Comparison of ENCODE assay signal across 2 mouse cellular contexts in the genomic region with DNA sequence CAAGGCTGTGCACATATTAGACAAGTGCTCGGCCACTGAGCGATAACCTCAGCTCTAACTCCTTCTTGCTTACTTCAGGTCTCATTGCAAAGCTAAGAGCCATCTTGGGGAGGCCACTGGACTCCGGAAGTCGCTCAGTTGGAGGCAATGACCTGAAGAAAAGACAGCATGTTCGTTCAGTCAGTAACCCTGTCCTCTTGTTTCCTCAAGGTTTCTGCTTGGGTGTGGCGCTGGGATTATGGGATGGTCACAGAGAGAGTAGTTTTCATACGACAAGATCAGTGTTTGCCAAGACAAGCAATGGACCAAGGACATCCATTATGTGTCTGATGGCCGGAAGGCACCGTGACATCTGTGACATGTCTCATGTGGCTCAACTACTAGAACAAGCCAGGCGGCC.
TF ChIP-seq lines count a peak whose summit lies in the region.

No protein-coding gene starts in this region.

TF ChIP-seq in CH12.LX, 34 proteins besides CTCF, POLR2A, EP300 and RAD21:
- TF ChIP-seq TCF12 (IDR thresholded peaks at IDR 0.05; ENCODE audit: low read depth, low read length) (no peak), PAX5 (IDR thresholded peaks at IDR 0.05; ENCODE audit: low read length) (no peak), HCFC1 (IDR thresholded peaks at IDR 0.05; ENCODE audit: low read depth, low read length) (no peak), E2F4 (IDR thresholded peaks at IDR 0.05; ENCODE audit: insufficient replicate concordance, low read depth, low read length) (no peak), TBP (conservative IDR thresholded peaks at IDR 0.05; ENCODE audit: low read depth, low read length) (no peak), MXI1 (IDR thresholded peaks at IDR 0.05; ENCODE audit: low read depth, low read length) (no peak), USF2 (conservative IDR thresholded peaks at IDR 0.05; ENCODE audit: low read depth, low read length) (no peak), BHLHE40 (IDR thresholded peaks at IDR 0.05; ENCODE audit: low read depth, low read length) (no peak), ZC3H11A (IDR thresholded peaks at IDR 0.05; ENCODE audit: low read depth, low read length) (no peak), IRF4 (IDR thresholded peaks at IDR 0.05; ENCODE audit: low read depth, low read length) (no peak), MYC (IDR thresholded peaks at IDR 0.05; ENCODE audit: low read depth, low read length) (no peak), MAFK (IDR thresholded peaks at IDR 0.05; ENCODE audit: insufficient replicate concordance, low read length) (no peak), MAX (IDR thresholded peaks at IDR 0.05; ENCODE audit: low read length) (no peak), CHD2 (IDR thresholded peaks at IDR 0.05; ENCODE audit: low read length) (no peak), GABPA (IDR thresholded peaks at IDR 0.05; ENCODE audit: insufficient replicate concordance, low read depth, low read length) (no peak), CHD1 (IDR thresholded peaks at IDR 0.05; ENCODE audit: low read depth, low read length) (no peak), KAT2A (IDR thresholded peaks at IDR 0.05; ENCODE audit: insufficient replicate concordance, low read length) (no peak), ZNF384 (IDR thresholded peaks at IDR 0.05; ENCODE audit: low read depth, low read length) (no peak), NELFE (IDR thresholded peaks at IDR 0.05; ENCODE audit: low read depth, low read length) (no peak)

TF ChIP-seq in ES-E14, 5 proteins besides CTCF, POLR2A, EP300 and RAD21:
- TF ChIP-seq ZNF384 (IDR thresholded peaks at IDR 0.05; ENCODE audit: low read depth, low read length) (no peak), ZC3H11A (IDR thresholded peaks at IDR 0.05; ENCODE audit: borderline replicate concordance, low read depth, low read length) (no peak), CHD2 (IDR thresholded peaks at IDR 0.05; ENCODE audit: low read depth, low read length) (no peak), HCFC1 (IDR thresholded peaks at IDR 0.05; ENCODE audit: borderline replicate concordance, insufficient read depth, low read length) (no peak), MAFK (IDR thresholded peaks at IDR 0.05; ENCODE audit: insufficient read depth, low read depth, low read length) (no peak)
